Mouse (Mus musculus) heart, adult 11 months (tissue): Measurements from ENCODE around the gene Tbc1d4.

Source experiments
- DNase-seq: peaks from one replicate; pipeline ENCODE4 v3.0.0; 2022

Gene Tbc1d4

DNA sequence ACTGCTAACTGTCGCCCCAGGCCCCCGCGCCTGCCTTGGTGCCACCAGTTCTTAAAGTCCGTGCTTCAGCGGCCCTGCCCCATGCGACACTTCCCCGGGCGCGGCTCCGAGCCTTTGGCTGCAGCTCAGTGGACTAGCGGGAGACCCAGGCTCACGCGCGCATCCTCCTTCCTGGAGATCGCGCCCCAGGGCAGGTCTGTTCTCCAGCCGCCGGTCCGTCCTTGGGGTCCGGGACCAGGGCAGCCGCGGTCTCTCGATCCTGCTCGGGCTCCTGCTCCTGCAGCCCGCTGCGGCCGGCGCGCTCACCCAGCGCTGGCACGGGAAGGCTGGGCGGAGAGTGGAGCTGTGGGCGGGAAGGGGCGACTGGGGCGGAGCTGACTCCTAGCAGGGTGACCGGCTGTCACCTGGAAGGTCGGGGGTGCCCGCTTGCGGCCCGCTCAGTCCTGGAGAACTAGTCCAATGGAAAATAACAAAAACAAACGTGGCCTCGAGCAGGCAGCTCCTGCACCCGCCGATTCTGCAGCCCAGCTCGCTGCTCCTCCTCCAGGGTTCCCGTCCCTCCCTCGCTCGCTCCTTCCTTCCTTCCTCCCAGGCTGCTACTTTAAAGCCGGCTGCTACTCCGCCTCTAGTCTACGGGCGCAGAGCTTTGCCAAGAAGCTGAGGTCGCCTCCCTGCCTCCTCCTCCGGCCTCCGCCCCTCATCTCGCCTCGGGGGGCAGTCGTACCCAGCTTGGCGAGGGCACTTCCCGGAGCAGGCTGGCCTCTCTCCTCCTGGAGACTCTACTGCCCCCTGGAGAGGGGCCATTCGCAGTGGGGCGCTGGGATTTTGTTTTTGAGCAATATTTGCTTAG, at the start of gene Tbc1d4:
Gene Tbc1d4, minus strand, starts transcription at position 673 of the 850 bp plus-strand sequence.
- DNase-seq = peak; percentile 99

DNA sequence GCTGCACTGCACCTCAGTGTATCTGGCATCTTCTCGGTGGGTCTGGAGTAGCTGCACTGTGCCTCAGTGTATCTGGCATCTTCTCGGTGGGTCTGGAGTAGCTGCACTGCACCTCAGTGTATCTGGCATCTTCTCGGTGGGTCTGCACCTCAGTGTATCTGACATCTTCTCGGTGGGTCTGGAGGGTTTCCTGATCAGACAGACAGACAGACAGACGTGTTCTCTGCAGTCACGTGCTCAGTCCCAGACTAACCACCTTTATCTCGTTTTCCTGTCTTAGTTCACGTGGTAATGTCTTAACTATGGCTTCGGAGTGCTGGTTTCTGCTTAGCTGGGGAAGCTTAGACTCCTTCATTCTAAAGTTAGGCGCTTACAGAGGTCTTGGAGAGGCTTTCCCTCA, 47.3 kb upstream of the Tbc1d4 start:
- no peak for DNase-seq

DNA sequence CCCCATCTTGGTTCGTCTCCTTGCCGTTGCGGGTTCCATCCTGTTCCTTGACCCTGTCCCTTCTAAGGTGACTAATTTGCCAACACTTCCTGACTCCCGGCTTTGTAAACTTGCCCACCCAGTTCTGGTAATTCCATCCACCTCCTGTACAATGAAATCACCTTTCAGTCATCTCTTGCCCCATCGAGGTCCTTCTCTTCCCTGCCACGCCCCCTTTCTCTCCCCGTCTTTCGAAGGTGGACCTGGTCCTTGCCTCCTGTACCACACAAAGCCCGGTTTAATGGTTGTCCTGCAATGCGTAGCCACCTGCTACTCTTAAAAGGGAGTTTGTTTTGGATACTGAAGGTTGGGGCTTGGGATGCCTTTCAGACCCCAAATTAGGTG, 45.5 kb upstream of the Tbc1d4 start:
- peak; percentile 84 for DNase-seq

DNA sequence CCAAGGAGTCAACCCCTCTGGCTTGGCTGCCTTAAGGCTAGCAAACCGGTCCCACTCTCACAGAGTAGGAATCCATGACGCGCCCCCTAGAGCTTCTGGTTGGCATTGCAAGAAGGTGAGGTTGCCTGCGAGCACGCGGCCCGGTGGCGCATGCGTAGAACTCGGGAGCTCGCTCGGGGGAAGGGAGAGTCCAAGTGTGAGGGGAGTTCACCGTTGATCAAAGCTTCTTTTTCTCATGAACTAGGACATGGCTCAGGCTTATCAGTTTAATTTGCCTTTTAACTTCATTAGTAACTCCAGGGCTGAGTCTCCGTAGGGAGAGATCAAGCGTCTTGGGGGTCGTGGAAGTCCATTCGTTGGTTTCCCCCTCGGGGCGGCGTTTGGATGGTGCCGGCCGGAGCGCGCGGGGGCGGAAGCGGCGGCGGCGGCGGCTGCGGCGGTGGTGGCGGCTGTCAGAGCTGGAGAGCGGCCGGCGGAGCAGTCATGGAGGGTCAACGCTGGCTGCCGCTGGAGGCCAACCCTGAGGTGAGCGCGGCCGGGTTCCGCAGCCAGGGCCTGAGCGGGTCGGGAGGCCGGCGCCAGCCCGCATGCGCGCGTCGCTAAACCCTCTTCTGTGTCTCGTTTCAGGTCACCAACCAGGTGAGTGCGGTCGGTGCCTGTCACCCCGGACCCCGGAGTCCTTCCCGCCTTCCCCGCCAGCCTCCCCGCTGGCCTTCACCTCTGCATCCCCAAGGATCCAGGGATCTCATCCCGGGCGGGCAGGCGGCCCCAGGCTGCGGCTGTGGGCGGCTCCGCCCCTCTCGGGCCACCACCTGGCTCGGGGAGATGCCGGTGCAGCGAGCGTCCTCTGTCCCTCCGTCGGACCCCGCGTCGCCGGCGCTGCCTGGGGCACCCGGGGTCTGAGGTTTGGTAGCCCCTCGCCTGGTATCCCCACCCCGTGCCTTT, 44.9 kb upstream of the Tbc1d4 start, which contains the start of gene Uchl3:
Gene Uchl3, plus strand, starts transcription at position 387 of the 945 bp plus-strand sequence.
- peak; percentile 99 for DNase-seq

DNA sequence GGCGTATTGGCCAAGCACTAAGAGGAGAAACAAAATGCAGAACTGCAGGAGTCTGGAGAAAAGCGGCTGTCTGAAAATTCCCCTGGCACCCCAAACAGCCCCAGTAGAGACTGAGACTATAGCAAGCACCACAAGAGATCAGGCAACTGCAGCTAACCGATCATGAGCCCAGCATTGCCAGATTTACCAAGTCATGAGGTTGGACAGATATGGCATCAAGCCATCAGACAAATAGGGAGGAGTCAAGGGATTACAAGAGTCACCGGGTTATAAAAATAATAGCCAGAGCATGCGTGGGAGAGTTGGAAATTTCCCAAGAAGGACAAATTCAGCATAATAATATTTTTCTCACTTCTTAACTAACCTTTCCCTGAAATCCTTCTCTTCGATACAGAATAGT, 43.6 kb upstream of the Tbc1d4 start:
- peak; percentile 83 for DNase-seq

DNA sequence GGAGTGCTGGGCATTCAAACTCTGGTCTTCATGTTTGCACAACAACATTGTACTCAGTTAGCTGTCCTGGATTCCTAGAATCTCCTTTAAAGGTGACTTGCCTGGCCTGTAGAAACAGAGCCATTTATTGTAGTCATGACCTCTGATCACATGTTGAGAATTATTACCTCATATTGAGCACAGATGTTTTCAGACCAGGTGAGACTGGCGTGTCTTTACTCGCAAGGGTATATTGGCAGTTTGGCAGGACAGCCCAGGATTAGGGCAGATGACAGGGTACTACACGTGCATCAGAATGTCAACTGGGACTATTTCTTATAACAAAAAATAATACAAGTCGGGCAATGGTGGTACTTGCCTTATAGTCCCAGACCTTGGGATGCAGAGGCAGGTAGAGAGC, 41.6 kb upstream of the Tbc1d4 start:
- DNase-seq = no peak

DNA sequence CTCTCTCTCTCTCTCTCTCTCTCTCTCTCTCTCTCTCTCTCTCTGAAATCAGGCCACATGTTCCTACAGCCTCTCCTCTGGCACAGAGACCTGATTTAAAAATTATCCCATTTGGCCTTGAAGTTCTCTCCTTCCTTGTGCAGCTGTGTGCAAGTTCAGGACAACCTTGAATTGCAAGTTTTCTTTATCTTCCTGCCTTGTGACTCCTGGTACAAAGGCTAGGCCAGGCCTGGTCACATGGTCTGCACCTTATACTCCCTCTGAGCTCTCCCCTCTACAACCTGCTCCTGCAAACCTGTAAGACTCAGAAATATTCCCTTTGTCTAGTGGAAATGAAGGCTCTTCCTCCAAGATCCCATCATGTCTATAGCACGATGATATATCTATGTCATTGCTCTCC, 36.0 kb upstream of the Tbc1d4 start:
- no peak for DNase-seq

DNA sequence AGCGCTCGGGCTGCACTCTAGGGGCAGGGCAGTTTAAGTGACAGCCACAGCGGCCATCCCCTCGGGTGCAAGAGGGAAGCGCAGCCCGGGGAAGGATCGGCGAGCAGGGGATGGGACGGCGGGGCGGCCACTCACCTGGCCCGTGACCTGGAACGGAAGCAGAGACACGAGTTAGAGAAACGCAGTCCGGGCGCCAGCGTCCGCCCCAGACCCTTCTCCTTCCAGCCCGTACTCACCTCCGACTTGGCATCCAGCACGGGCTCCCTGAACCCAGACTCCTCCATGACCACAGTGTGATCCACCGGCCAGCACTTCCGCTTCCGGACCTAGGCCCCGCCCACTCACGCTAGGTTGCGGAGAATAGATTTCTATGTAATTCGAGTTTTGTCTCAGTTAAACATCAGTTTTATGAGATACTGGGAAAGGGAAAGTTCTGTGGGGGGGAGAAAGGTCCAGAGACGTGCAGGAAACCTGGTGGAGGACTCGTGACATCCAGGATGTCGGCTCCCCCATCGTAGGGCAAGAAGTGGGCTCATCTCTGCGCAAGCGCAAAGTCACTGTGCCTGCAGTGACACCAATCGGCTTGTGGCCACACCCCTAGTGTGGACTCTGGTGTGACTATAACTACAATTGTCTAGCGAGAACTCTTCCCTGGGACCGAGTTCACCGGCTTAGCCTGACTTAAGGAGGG, 31.3 kb upstream of the Tbc1d4 start, which contains the start of gene Commd6:
Gene Commd6, minus strand, starts transcription at position 534 of the 691 bp plus-strand sequence.
- peak; percentile 100 for DNase-seq

DNA sequence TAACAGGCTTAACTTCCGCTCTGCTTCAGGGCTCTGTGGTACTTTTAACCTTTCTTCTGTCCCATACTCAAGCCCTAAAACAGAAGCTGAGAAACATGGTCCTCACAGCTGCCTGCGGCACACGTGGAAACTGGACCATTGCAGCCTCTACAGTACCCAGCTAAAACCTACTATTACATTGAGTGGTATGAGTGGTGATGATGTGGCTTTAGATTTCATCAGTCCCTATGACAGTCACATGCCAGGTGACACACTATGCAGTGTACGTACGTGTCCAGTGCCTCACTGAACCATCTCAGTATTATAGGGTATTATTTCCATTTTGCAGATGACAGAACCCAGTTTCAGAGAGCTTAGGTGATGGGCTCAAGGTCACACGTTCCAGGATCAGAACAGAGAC, 28.4 kb upstream of the Tbc1d4 start:
- DNase-seq = peak; percentile 68

DNA sequence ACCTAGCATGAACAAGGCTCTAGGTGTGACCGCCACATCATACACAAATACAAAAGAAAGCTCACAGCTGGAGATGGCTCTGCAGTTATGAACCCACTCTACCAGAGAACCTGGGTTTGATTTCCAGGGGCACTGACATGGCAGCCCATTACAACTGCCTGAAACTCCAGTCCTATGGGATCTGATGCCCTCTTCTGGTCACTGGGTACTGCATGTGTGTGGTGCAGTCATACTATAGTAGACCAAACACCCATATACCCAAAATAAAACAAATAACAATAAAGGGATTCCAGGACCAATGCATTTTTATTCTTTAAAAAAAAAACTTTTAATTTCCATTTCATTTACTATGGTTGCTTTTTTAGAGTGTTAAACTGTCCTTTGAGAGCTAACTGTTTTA, 26.8 kb upstream of the Tbc1d4 start:
- peak; percentile 50 for DNase-seq

DNA sequence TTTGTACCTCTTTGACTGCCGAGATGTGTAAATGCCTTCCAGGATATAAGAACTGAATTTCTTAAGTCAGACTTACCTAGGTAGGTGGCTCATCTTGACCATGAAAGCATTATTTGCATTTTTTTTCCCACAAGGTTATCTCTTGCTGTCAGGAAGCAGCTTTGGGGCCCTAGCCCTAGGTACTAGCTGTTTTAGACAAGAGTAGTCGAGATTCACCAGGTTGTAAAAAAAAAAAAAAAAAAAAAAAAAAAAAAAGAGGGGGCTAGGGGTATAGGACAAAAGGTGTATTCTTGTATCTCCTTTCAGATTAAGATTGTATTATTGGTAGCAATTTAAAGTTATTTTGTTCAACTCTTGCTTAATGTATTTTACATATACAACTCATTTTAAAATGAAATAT, 21.6 kb upstream of the Tbc1d4 start:
- no peak for DNase-seq

DNA sequence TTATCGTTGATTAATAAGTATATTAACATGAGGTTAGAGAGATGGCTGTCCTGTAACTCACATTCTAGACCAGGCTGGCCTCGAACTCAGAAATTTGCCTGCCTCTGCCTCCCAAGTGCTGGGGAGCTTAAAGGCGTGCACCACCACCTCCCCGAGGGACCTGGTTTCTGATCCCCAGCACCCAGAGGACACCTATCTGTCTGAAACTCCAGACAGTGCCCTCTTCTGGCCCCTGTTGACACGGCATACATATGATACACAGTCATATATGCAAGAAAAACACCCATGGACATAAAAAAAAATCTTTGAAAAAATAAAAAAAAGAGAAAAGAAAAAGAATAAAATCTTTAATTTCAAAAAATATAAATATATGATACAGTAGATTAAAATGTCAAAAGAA, 8.7 kb upstream of the Tbc1d4 start:
- no peak for DNase-seq

DNA sequence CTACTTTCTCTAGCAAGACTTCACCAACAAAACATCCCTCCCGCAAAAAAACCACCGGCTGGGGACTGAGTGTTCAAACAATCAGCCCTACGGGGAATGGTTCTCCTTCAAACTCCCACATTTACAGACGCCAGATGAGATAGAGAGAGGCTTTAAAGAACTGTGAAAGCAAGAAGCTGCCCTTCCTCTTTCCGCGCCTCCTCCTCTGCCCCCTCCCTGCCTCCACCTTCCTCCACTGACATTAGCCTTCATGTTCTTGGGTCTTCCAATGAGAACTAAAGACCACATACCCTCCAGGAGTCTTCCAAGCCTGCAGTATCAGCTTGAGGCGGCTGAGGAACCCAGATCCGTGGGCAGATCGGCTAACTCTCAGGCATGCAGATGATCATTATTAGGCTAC, 7.2 kb upstream of the Tbc1d4 start:
- DNase-seq = peak; percentile 35

DNA sequence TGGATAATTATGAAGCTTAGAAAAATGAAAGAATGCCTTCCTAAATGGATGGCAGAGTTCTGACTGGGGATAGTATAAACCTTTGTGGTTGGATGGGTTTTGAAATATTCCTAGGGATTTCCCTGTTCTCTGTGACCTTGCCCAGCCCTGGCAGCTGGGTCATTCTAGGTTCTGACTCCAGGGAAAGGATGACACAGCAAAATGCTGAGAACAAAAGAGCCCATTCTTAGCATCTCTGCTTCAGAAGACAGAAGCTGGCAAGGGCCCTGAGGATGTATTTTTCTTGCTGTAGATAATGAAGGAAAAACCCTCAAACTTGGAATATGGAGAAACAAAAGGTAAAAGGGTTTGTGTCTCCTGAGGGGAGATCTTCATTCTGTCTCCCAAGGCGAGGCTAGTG, 4.2 kb upstream of the Tbc1d4 start:
- no peak for DNase-seq

DNA sequence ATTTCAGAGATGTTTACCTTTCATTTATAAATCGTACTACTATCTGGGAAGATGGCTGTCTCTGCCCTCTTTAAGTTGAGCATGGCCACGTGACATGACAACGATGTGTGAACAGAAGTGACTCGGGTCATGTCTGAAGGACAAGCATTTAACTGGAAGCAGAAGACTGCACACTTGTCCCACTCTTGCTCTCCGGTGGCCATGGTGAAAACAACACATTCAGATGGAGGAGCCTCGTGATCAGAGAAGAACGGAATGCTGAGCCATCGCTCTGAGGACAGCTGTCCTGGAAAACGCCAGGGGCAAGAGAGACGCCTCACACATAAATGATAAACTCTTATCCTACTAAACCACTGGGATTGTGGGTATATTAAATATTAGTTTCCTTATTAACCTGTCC, 1.7 kb upstream of the Tbc1d4 start:
- DNase-seq = peak; percentile 92

DNA sequence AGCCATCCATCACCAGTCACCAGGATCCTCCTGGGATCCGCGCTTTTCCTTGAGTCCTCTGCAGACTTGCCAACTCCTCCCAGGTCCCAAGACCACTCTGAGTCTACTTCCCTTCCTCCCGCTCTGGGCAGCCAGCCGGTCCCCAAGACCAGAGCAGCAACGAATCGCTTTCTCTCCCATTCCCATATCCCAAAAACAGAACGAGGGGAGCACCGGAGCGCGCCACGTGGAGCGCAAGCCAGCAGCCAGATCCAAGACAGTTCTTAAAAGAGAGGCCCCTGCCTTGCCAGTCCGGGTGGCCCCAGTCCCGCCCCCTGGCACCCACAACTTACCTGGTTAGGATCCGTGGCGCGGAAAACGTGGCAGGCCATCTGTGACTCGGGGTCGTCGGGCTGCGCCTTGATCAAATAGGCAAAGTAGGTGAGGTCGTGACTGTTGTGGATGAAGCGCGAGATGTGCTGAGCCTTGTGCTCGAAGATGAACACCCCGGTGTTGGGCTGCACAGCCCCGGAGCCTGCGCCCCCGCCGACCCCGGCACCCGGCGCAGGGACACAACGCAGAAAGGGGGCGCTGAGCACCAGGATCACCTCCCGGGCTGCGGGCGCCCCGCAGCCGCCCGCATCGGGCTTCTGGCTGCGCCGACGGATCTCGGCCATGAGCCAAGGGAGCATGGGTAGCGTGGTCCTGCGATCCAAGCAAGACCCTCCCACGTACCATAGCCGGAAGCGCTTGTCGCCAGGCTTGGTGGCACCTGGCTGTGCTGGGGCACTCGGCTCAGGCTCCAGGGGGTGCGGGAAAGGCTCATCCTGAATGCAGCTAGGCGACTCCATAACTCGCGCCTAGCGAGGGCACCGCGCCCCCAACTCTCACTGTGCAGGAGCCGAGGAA, 1.1 kb downstream of the Tbc1d4 start:
- DNase-seq = peak; percentile 95

DNA sequence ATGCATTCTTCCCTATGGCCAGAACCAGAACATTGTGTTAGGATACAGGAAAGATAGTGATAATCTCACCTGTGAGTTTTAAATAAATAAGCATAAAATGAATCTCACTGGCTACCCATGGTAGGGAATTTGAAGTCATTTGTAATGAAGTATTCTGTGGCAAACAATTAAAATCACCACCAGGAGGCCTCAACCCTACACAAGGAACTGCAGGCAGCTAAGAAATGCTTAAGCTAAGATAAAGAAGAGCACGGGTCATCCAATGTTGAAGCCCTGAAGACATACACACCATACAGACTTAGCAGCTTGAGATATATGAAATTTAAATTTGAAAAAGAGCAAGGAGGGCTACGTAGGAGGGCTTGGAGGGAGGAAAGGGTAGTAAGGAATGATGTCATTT, 3.1 kb downstream of the Tbc1d4 start:
- peak; percentile 70 for DNase-seq

DNA sequence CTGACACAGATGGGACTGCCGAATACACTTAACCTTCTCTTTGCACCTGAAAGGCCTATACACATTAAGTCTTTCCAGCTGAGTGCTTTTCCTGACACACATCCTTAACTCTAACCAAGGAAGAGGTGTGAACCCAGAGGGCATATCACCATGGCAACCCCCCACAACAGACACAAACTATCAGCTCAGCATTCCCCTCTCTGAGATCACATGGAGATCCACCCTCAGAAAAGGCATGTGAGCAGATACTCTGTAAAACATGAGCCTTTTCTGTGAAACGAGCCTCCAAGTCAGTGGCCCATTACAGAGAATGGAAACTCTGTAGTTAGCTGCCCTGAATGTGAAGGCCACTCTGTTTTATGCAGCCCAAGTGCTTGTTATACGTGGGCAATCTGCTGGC, 6.1 kb downstream of the Tbc1d4 start:
- DNase-seq = peak; percentile 71

DNA sequence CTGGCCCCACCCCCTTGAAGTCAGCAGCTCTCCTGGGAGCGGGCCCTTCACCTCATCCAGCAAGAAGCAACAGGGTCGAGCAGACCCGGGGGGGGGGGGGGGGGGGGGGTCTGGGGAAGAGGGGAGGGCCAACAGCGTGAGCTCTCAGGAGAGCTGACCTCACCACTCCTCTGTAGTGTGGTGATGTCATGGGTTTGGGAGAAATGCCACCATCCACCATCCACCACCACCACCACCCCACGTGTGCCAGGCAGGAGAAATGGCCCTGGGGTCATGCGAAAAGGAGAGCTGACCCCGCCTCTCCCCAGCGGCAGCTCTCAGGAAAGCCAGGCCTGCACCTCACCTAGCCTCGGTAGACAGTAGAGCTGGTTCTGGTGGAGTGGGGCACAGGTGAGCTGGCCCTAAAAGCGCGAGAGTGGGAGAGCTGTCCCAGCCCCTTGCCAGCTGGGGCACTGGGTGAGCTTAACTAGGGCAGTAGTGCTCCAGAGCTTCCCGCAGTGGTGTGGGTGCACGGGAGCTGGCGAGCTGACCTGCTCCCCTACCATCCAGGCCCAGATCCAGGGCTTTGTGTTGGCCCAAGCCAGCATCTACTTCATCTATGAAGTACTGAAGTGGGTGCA, 11.8 kb downstream of the Tbc1d4 start:
- peak; percentile 89 for DNase-seq

DNA sequence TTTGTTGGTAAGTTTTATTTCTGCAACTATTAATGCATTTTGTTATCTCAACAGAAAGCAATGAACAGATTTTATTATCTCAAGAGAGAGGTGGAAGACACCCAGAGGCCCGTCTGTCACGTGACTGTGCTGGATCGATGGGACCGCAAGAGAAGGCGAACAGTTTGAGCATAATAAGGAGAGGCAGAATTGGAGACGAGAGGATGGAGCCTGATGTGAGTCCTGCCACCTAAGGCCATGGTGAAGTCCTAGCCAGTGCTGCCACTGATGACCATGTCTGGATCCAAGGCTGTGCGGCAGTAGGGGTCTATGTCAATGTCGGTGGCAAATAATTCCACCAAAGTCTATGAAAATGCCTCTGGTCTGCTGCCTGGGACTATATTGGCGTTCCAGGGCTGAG, 12.3 kb downstream of the Tbc1d4 start:
- peak; percentile 79 for DNase-seq

DNA sequence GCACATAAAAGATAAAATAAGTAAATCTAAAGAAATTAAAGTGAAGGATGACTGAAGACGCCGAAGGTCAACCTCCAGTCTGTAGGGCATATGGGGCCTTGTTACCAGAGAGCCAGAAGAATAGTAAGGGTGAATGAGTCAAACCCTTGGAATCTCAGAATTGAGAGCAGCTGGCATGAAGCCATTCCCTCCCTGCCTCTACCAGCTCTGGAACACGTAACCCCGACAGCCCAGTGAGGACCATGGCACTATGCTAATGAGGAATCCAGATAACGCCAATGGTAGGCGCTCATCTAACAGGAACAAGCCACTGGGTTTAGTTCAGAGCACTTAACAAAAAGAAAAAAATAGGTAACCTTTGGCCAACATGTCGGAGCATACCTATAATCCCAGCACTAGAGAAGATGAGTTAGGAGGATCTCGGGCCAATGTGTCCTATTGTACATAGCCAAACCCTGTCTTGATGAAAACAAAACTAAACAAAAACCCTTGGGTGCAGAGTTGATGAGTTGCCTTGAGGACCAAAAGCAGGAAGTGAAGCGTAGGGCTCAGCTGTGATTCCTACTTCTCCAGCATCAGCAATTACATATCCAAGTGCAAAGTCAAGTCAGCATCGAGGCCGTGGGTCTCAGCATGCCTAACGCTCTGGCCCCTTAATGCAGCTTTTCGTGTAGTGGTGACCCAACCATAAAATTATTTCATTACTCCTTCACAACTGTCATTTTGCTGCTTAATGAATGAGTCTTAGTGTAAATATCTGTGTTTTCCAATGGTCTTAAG, 13.5 kb downstream of the Tbc1d4 start:
- DNase-seq = peak; percentile 92
